ENCODE assay signal across 8 mouse cellular contexts in the genomic region with DNA sequence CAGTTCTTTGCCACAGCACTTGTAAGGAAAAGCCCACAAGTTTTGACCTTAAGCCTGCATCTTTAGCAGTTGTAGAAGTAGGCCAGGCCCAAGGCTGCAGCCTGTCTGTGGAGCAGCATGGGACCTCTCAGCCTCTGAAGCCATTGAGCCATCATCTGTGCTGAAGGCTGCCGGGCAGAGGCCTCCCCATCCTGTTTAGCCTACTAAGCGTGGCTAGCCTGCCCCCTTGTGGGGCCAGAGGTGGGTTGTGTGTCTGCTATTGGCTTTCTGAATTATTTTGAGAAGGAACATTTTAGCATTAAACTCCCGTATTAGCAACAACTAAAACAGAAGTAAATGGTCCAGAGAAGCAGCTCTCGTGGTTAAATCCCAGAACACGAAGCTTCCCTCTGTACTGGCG. TPM values are rescaled to one million over a fixed set of nuclear protein-coding genes. Genes with fewer than 3 reads are reported as not detected.
A peak's percentile ranks its signal among the peaks of the same experiment; 100 is the strongest.
DNase-seq lines count a peak whose midpoint lies in the region; ATAC-seq and TF ChIP-seq lines count a peak whose summit lies in the region.

No protein-coding gene starts in this region.

- DNase-seq in right cerebral cortex, adult 18-20 months = peak; percentile 62
- DNase-seq in right cerebral cortex, postnatal 36 days (ENCODE audit: low spot score in 2 of 2) = no peak
- DNase-seq in adrenal gland, postnatal 36 days = peak; percentile 83 to 84
- DNase-seq in lung, embryonic 14.5 days = peak; percentile 77
- DNase-seq in ovary, postnatal 36 days (ENCODE audit: low spot score) = peak; percentile 68
- DNase-seq in yolk sac, embryonic 10.5 days (ENCODE audit: low spot score) = no peak

- no peak overlapping the region for H3K4me3 ChIP-seq in embryonic fibroblast, embryonic 13.5 days (ENCODE audit: insufficient read depth, low read length)
- H3K4me3 ChIP-seq in lung, embryonic 14.5 days (ENCODE audit: low read depth, low read length) = no peak overlapping the region

- WGBS in lung, embryonic 14.5 days = 58% methylated on average over 6 of the region's 6 CpGs

- H3K4me1 ChIP-seq in embryonic fibroblast, embryonic 13.5 days (ENCODE audit: control insufficient read depth, insufficient read depth, low read length) = peaks cover 16% of the 10 kb centered on the region
- peaks cover 7% of the 10 kb centered on the region for H3K4me1 ChIP-seq in lung, embryonic 14.5 days (ENCODE audit: insufficient read depth)

- peak; percentile 31; the same call in 1 of the 2 replicates for TF ChIP-seq CTCF in embryonic fibroblast, embryonic 13.5 days (IDR thresholded peaks at IDR 0.05; ENCODE audit: borderline replicate concordance, insufficient read depth, low read length)
- peak; percentile 67 for TF ChIP-seq CTCF in lung, embryonic 14.5 days (IDR thresholded peaks at IDR 0.05; ENCODE audit: low read depth)

- peak; percentile 48 for ATAC-seq in inflammation-experienced regulatory T-cells, adult 6 months
- no peak for ATAC-seq in lung, embryonic 14.5 days (ENCODE audit: insufficient read depth)

- H3K9ac ChIP-seq in lung, embryonic 14.5 days = no peak overlapping the region

- peaks cover 14% of the 10 kb centered on the region for H3K36me3 ChIP-seq in lung, embryonic 14.5 days (ENCODE audit: insufficient read depth)

- no peaks in the 10 kb centered on the region for H3K27me3 ChIP-seq in lung, embryonic 14.5 days (ENCODE audit: insufficient read depth, low read length)

- no peak for TF ChIP-seq POLR2A in embryonic fibroblast, embryonic 13.5 days (IDR thresholded peaks at IDR 0.05; ENCODE audit: low read depth, low read length)

- no peak overlapping the region for H3K27ac ChIP-seq in embryonic fibroblast, embryonic 13.5 days (ENCODE audit: insufficient read depth, low read length)
- no peak overlapping the region for H3K27ac ChIP-seq in lung, embryonic 14.5 days (ENCODE audit: low read depth)

- no peak overlapping the region for H3K4me2 ChIP-seq in lung, embryonic 14.5 days

- no peaks in the 10 kb centered on the region for H3K9me3 ChIP-seq in lung, embryonic 14.5 days (ENCODE audit: low read depth, low read length)

RNA-seq across cellular contexts. Expression of gene Mta1, which starts 4.4 kb away (rescaled TPM):
- total RNA-seq in adrenal gland, postnatal 36 days (2021) = 10 to 100 TPM; 76.8 to 99.8 TPM
- 83.2 and 86.5 TPM in 2 replicates for polyA plus RNA-seq in embryonic fibroblast, embryonic 13.5 days (2011; ENCODE audit: insufficient read length, low read depth, missing spikeins)
- polyA plus RNA-seq in inflammation-experienced regulatory T-cells, adult 6 months (2017; shearing (Covaris generic)) = 10 to 100 TPM; 12.1 to 15.0 (median 13.8) TPM
- polyA plus RNA-seq in lung, embryonic 14.5 days (2014; fragmentation: Nextera tagmentation; extraction: Ambion mirVana) = 22.8 and 24.1 TPM in 2 replicates

RNA-seq across cellular contexts. Expression of gene Tex22, which starts 28.2 kb away (rescaled TPM):
- under 1 TPM in 1 of 2 experiments, not detected in 1; 0.46 TPM for total RNA-seq in adrenal gland, postnatal 36 days (2021)
- not detected in 2 replicates for polyA plus RNA-seq in embryonic fibroblast, embryonic 13.5 days (2011; ENCODE audit: insufficient read length, low read depth, missing spikeins)
- under 1 TPM in 1 of 3 experiments, not detected in 2; 0.30 TPM for polyA plus RNA-seq in inflammation-experienced regulatory T-cells, adult 6 months (2017; shearing (Covaris generic))
- polyA plus RNA-seq in lung, embryonic 14.5 days (2014; fragmentation: Nextera tagmentation; extraction: Ambion mirVana) = not detected in 2 replicates

RNA-seq across cellular contexts. Expression of gene Crip2, which starts 37.6 kb away (rescaled TPM):
- 10 to 100 TPM; 51.8 to 52.5 TPM for total RNA-seq in adrenal gland, postnatal 36 days (2021)
- 52.9 and 129 TPM in 2 replicates for polyA plus RNA-seq in embryonic fibroblast, embryonic 13.5 days (2011; ENCODE audit: insufficient read length, low read depth, missing spikeins)
- 10 to 100 TPM in 1 of 3 experiments, 1 to 10 TPM in 2; 4.9 to 10.4 (median 6.0) TPM for polyA plus RNA-seq in inflammation-experienced regulatory T-cells, adult 6 months (2017; shearing (Covaris generic))
- 266 and 273 TPM in 2 replicates for polyA plus RNA-seq in lung, embryonic 14.5 days (2014; fragmentation: Nextera tagmentation; extraction: Ambion mirVana)

RNA-seq across cellular contexts. Expression of gene Crip1, which starts 43.7 kb away (rescaled TPM):
- total RNA-seq in adrenal gland, postnatal 36 days (2021) = 10 to 100 TPM; 44.1 to 71.1 TPM
- 75.5 and 79.9 TPM in 2 replicates for polyA plus RNA-seq in embryonic fibroblast, embryonic 13.5 days (2011; ENCODE audit: insufficient read length, low read depth, missing spikeins)
- 1,000 to 10,000 TPM in 1 of 3 experiments, 100 to 1,000 TPM in 2; 839 to 2,286 (median 900) TPM for polyA plus RNA-seq in inflammation-experienced regulatory T-cells, adult 6 months (2017; shearing (Covaris generic))
- polyA plus RNA-seq in lung, embryonic 14.5 days (2014; fragmentation: Nextera tagmentation; extraction: Ambion mirVana) = 237 and 267 TPM in 2 replicates

RNA-seq across cellular contexts. Expression of gene Tedc1, which starts 53.8 kb away (rescaled TPM):
- 1 to 10 TPM; 1.7 TPM for total RNA-seq in adrenal gland, postnatal 36 days (2021)
- 10.1 and 12.2 TPM in 2 replicates for polyA plus RNA-seq in embryonic fibroblast, embryonic 13.5 days (2011; ENCODE audit: insufficient read length, low read depth, missing spikeins)
- polyA plus RNA-seq in inflammation-experienced regulatory T-cells, adult 6 months (2017; shearing (Covaris generic)) = 10 to 100 TPM in 1 of 3 experiments, 1 to 10 TPM in 1, under 1 TPM in 1; 0.90 to 12.3 (median 3.1) TPM
- 35.1 and 35.4 TPM in 2 replicates for polyA plus RNA-seq in lung, embryonic 14.5 days (2014; fragmentation: Nextera tagmentation; extraction: Ambion mirVana)

Comparison
In these comparisons a context has a peak if more than half of its experiments do, and no peak if none do; other contexts are left out.
1. DNase-seq: peak in right cerebral cortex, adult 18-20 months (single experiment), adrenal gland, postnatal 36 days (2 of 2), lung, embryonic 14.5 days (single experiment) and ovary, postnatal 36 days (single experiment); none in right cerebral cortex, postnatal 36 days (0 of 2) and yolk sac, embryonic 10.5 days (single experiment).